Mouse (Mus musculus) spleen, postnatal 36 days (tissue): Measurements from ENCODE around the gene Fam217b.

Experiments
- DNase-seq, 2 experiments: peaks; one replicate each; pipeline ENCODE4 v3.0.0; 2022; ENCODE audit warnings: low spot score in 2 of 2, mixed read lengths in 1 of 2

The Fam217b gene

GRCm38 (mm10) chr2:178414261-178415149 is at the start of gene Fam217b, which contains the start of gene Ppp1r3d:
Gene Fam217b, plus strand, starts transcription at chr2:178414524.
Gene Ppp1r3d, minus strand, starts transcription at chr2:178414472.
- DNase-seq = no peak

- DNase-seq = no peak
Observed at GRCm38 (mm10) chr2:178407053-178407815, 7.1 kb upstream of the Fam217b start, which contains the start of gene Sycp2. Gene Sycp2, minus strand, starts transcription at chr2:178407685.

GRCm38 (mm10) chr2:178409024-178409423 is 5.3 kb upstream of the Fam217b start:
- DNase-seq = no peak

GRCm38 (mm10) chr2:178410286-178410685 is 4.0 kb upstream of the Fam217b start:
- DNase-seq = no peak

GRCm38 (mm10) chr2:178412598-178412997 is 1.7 kb upstream of the Fam217b start:
- no peak for DNase-seq

GRCm38 (mm10) chr2:178413081-178413480 is 1.2 kb upstream of the Fam217b start:
- DNase-seq = no peak

- no peak for DNase-seq
Observed at GRCm38 (mm10) chr2:178413481-178414260, 653 bp upstream of the Fam217b start.

- DNase-seq = no peak
Observed at GRCm38 (mm10) chr2:178415150-178415448, 775 bp downstream of the Fam217b start.

- DNase-seq = no peak
Observed at GRCm38 (mm10) chr2:178416427-178416826, 2.1 kb downstream of the Fam217b start.

- DNase-seq = no peak
Observed at GRCm38 (mm10) chr2:178416970-178417369, 2.6 kb downstream of the Fam217b start.

- no peak for DNase-seq
Observed at GRCm38 (mm10) chr2:178420576-178420975, 6.3 kb downstream of the Fam217b start.

- DNase-seq = no peak
Observed at GRCm38 (mm10) chr2:178421603-178422002, 7.3 kb downstream of the Fam217b start.

- no peak for DNase-seq
Observed at GRCm38 (mm10) chr2:178422186-178422585, 7.9 kb downstream of the Fam217b start.

- DNase-seq = no peak
Observed at GRCm38 (mm10) chr2:178423223-178423622, 8.9 kb downstream of the Fam217b start.

- no peak for DNase-seq
Observed at GRCm38 (mm10) chr2:178426229-178426628, 11.9 kb downstream of the Fam217b start.

- no peak for DNase-seq
Observed at GRCm38 (mm10) chr2:178427181-178427580, 12.9 kb downstream of the Fam217b start.

- no peak for DNase-seq
Observed at GRCm38 (mm10) chr2:178428183-178428582, 13.9 kb downstream of the Fam217b start.

GRCm38 (mm10) chr2:178428676-178429075 is 14.4 kb downstream of the Fam217b start:
- no peak for DNase-seq

- no peak for DNase-seq
Observed at GRCm38 (mm10) chr2:178429426-178429825, 15.1 kb downstream of the Fam217b start.

GRCm38 (mm10) chr2:178430231-178430630 is 15.9 kb downstream of the Fam217b start, which contains the start of gene Cdh26:
Gene Cdh26, plus strand, starts transcription at chr2:178430531.
- no peak for DNase-seq

- DNase-seq = no peak
Observed at GRCm38 (mm10) chr2:178433495-178433894, 19.2 kb downstream of the Fam217b start.

- no peak for DNase-seq
Observed at GRCm38 (mm10) chr2:178433903-178434302, 19.6 kb downstream of the Fam217b start.
